Mouse (Mus musculus) embryonic fibroblast, embryonic 13.5 days (primary cell): ENCODE data around the gene Med29. TPM values are rescaled to one million over a fixed set of nuclear protein-coding genes. Genes with fewer than 3 reads are reported as not detected.
A peak's percentile ranks its signal among the peaks of the same experiment; 100 is the strongest.

ENCODE experiments used
- H3K27ac ChIP-seq: 2 replicates; pipeline ENCODE4 v1.5.1; 2012; ENCODE audit warnings: low read length, control low read depth, inconsistent platforms; ENCODE audit not compliant: insufficient read depth
- H3K4me1 ChIP-seq: 2 replicates; pipeline ENCODE4 v1.6.1; 2011; ENCODE audit warnings: low read length; ENCODE audit not compliant: control insufficient read depth, insufficient read depth
- H3K4me3 ChIP-seq: 2 replicates; pipeline ENCODE4 v1.5.1; 2011; ENCODE audit warnings: mild to moderate bottlenecking, control low read depth, low read length; ENCODE audit not compliant: insufficient read depth
- CTCF ChIP-seq: IDR thresholded peaks from 2 replicates; pipeline ENCODE4 v1.5.1; 2011; ENCODE audit warnings: mild to moderate bottlenecking, control low read depth, low read length, moderate library complexity, borderline replicate concordance; ENCODE audit not compliant: insufficient read depth
- POLR2A ChIP-seq: IDR thresholded peaks from 2 replicates; pipeline ENCODE4 v1.6.1; 2011; ENCODE audit warnings: low read depth, mild to moderate bottlenecking, control low read depth, low read length, moderate library complexity
- polyA plus RNA-seq: library from polyadenylated mRNA; stranded (reverse); fragments of >200 nt; gene quantifications from 2 replicates; pipeline ENCODE4 v1.2.4, GENCODE M21; 2011; ENCODE audit warnings: low read depth; ENCODE audit not compliant: missing spikeins, insufficient read length

Gene Med29
- polyA plus RNA-seq, 1 experiment, result 18.2 TPM

DNA sequence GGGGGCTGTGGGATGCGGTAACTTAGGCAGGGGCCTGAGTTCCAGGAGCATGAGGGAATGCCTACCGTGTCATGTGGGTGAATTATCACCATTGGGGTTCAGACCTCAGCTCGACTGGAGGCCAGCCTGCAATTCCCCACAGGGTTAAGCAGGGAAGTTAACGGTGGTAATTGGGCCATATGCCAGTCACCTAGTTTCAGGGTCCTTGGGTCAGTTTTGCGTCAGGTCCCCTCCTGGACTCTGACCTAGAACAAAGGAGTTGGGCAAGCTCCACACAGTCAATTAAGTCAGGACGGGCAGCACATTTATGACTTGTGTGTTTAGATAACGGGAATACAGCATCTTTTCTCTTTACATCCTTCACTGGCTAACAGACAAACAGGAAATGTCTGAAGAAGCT, 51.1 kb downstream of the Med29 start:
- TF ChIP-seq POLR2A, result no peak
- no peak for TF ChIP-seq CTCF
- Histone ChIP-seq H3K27ac (no peak overlapping the region), H3K4me1 (no peaks in the 10 kb centered on the region), H3K4me3 (no peak overlapping the region)

DNA sequence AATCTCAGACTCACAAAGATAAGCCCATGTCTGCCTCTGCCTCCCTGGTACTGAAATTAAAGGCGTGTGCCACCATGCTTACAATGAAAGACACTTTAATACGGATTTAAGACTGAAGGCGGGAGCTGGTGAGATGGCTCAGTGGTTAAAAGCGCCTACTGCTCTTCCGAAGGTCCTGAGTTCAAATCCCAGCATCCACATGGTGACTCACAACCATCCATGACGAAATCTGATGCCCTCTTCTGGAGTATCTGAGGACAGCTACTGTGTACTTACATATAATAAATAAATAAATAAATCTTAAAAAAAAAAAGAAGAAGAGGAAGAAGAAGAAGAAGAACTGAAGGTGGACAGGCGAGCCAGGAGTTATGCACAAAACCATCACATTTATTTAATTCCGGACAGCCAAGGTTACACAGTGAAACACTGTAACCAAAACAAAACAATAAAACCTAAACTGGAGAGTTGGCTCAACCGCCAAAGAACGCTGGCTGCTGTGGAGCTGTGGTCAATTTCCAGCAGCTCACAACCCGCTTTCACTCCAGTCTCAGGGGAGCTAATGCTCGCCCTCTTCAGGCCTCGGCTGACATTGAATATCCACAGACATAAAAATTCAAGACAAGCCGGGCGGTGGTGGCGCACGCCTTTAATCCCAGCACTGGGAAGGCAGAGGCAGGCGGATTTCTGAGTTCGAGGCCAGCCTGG, 53.1 kb downstream of the Med29 start:
- TF ChIP-seq POLR2A, result no peak
- TF ChIP-seq CTCF, result no peak
- H3K27ac ChIP-seq, result peak overlapping the region; percentile 83
- peaks cover 7% of the 10 kb centered on the region; the same call in 1 of the 2 replicates for H3K4me1 ChIP-seq
- peak overlapping the region; percentile 44 for H3K4me3 ChIP-seq

DNA sequence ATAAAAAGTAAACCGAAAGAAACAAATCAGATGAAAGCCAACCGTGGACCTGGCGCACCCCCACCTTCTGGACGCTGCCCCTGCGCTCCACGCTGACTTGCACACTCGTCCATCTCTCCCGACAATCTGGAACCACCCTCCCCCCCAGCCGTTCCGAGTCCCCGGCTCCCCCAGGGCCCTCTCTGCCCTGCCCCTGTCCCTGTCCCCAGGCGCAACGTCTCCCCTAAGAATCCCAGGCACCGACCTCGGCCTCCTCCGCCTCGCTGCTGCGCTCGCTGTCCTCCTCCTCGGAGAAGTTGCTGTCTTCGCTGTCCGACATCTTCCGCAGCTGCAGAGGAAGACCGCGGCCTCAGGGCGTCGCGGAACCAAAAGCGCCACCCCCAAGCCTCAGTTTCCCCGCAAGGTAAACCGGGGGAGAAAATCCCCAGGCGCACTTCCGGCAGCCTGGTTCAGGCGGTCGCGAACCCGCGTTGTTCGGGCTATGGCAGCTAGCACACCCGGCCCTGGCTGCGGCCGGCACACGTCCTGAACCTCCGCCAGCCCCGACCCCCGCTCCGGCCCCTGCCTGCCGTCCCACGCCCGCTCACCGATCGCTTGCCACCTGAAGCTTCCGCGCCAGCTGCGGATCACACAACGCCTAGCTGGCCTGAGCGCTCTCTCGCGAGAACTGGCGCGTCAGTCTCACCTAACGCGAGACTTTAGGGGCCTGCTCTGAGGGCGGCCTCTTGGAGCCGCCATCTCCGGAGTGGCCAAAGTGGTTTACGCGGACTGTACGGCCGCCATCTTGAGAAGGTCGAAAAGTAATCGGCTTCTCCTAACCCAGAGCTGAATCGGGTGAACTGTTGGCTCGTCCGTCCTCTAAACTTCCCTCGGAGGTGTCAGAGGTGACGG, 54.2 kb downstream of the Med29 start, which contains the start of gene Supt5:
TSS of gene Supt5 (minus strand) at position 639 of the 891 bp plus-strand sequence.
- H3K4me3 ChIP-seq, result peak within 1 kb of the TSS; percentile 93
- peaks cover 7% of the 10 kb centered on the region for H3K4me1 ChIP-seq
- TF ChIP-seq CTCF, result no peak
- peak; percentile 94 for TF ChIP-seq POLR2A
- H3K27ac ChIP-seq, result peak within 1 kb of the TSS; percentile 83

Other genes with a start within 250 kb of the Med29 start
- 148 and 168 TPM in 2 replicates for gene Fbl, start 223.0 kb downstream of the Med29 start, polyA plus RNA-seq
- gene Dyrk1b, start 213.2 kb downstream of the Med29 start, polyA plus RNA-seq, result 12.9 and 15.1 TPM in 2 replicates
- 20.6 and 25.1 TPM in 2 replicates for gene Eid2, start 124.8 kb downstream of the Med29 start, polyA plus RNA-seq
- gene Eid2b, start 115.0 kb downstream of the Med29 start, polyA plus RNA-seq, result 5.4 and 8.8 TPM in 2 replicates
- gene Selenov, start 101.5 kb downstream of the Med29 start, polyA plus RNA-seq, result not detected in 2 replicates
- not detected in 2 replicates for gene Dll3, start 90.5 kb downstream of the Med29 start, polyA plus RNA-seq
- 37.5 and 40.3 TPM in 2 replicates for gene Timm50, start 80.6 kb downstream of the Med29 start, polyA plus RNA-seq
- 104 and 105 TPM in 2 replicates for gene Supt5, start 54.0 kb downstream of the Med29 start, polyA plus RNA-seq
- gene Rps16, start 42.1 kb downstream of the Med29 start, polyA plus RNA-seq, result 997 and 1,079 TPM in 2 replicates
- gene Plekhg2, start 20.1 kb downstream of the Med29 start, polyA plus RNA-seq, result 66.5 and 68.5 TPM in 2 replicates
- gene Zfp36, start 12.5 kb downstream of the Med29 start, polyA plus RNA-seq, result 23.4 and 27.4 TPM in 2 replicates
- gene Paf1, start 243 bp upstream of the Med29 start, polyA plus RNA-seq, result 73.5 and 82.5 TPM in 2 replicates
- gene Gmfg, start 44.7 kb upstream of the Med29 start, polyA plus RNA-seq, result not detected in 2 replicates
- 4.7 and 4.9 TPM in 2 replicates for gene Lrfn1, start 59.3 kb upstream of the Med29 start, polyA plus RNA-seq
- gene Ifnl2, start 117.7 kb upstream of the Med29 start, polyA plus RNA-seq, result not detected in 2 replicates
- gene Ifnl3, start 130.1 kb upstream of the Med29 start, polyA plus RNA-seq, result not detected in 2 replicates
- gene Sycn, start 148.2 kb upstream of the Med29 start, polyA plus RNA-seq, result not detected in 2 replicates
- gene Nccrp1, start 154.5 kb upstream of the Med29 start, polyA plus RNA-seq, result not detected in 2 replicates
- 65.7 and 69.3 TPM in 2 replicates for gene Samd4b, start 205.4 kb upstream of the Med29 start, polyA plus RNA-seq
- gene Pak4, start 205.5 kb upstream of the Med29 start, polyA plus RNA-seq, result 8.0 and 10.5 TPM in 2 replicates
- 1.8 TPM in 1 of 2 replicates, not detected in the other for gene Acp7, start 238.6 kb upstream of the Med29 start, polyA plus RNA-seq